Mouse (Mus musculus) 3134 (cell line): ENCODE data around the gene Psmb8.
A peak's percentile ranks its signal among the peaks of the same experiment; 100 is the strongest.

Source experiments
- DNase-seq: peaks from one replicate; pipeline ENCODE4 v3.0.0-alpha.2; 2011; ENCODE audit warnings: low spot score; ENCODE audit not compliant: insufficient read length; ENCODE audit errors: extremely low read depth

The Psmb8 gene

GRCm38 (mm10) chr17:34196941-34197894 is at the start of gene Psmb8:
TSS of gene Psmb8 (plus strand) at chr17:34197721.
- peak; percentile 42 for DNase-seq

- peak; percentile 47 for DNase-seq
Measured at GRCm38 (mm10) chr17:34152923-34153322, 44.6 kb upstream of the Psmb8 start, which contains the start of gene H2-DMb1. TSS of gene H2-DMb1 (plus strand) at chr17:34153072.

GRCm38 (mm10) chr17:34155534-34155933 is 42.0 kb upstream of the Psmb8 start:
- DNase-seq, result no peak

GRCm38 (mm10) chr17:34164202-34164895 is 33.2 kb upstream of the Psmb8 start:
- no peak for DNase-seq

GRCm38 (mm10) chr17:34165033-34165730 is 32.3 kb upstream of the Psmb8 start:
- no peak for DNase-seq

GRCm38 (mm10) chr17:34169279-34169678 is 28.2 kb upstream of the Psmb8 start:
- no peak for DNase-seq

GRCm38 (mm10) chr17:34170487-34170876 is 27.0 kb upstream of the Psmb8 start:
- no peak for DNase-seq

- no peak for DNase-seq
Measured at GRCm38 (mm10) chr17:34170877-34171498, 26.5 kb upstream of the Psmb8 start.

- DNase-seq, result no peak
Measured at GRCm38 (mm10) chr17:34172528-34172927, 25.0 kb upstream of the Psmb8 start.

- no peak for DNase-seq
Measured at GRCm38 (mm10) chr17:34174075-34174474, 23.4 kb upstream of the Psmb8 start.

- no peak for DNase-seq
Measured at GRCm38 (mm10) chr17:34177179-34177578, 20.3 kb upstream of the Psmb8 start.

GRCm38 (mm10) chr17:34179019-34179418 is 18.5 kb upstream of the Psmb8 start:
- DNase-seq, result no peak

GRCm38 (mm10) chr17:34179913-34180859 is 17.3 kb upstream of the Psmb8 start:
- no peak for DNase-seq

- DNase-seq, result no peak
Measured at GRCm38 (mm10) chr17:34183564-34184219, 13.8 kb upstream of the Psmb8 start.

- no peak for DNase-seq
Measured at GRCm38 (mm10) chr17:34185526-34185925, 12.0 kb upstream of the Psmb8 start.

- no peak for DNase-seq
Measured at GRCm38 (mm10) chr17:34186885-34187260, 10.6 kb upstream of the Psmb8 start.

GRCm38 (mm10) chr17:34187261-34187916 is 10.1 kb upstream of the Psmb8 start, which contains the start of the genes Tap1 and Psmb9:
TSS of gene Tap1 (plus strand) at chr17:34187553.
TSS of gene Psmb9 (minus strand) at chr17:34187764.
- peak; percentile 93 for DNase-seq

- DNase-seq, result no peak
Measured at GRCm38 (mm10) chr17:34188010-34188409, 9.5 kb upstream of the Psmb8 start.
